Mouse (Mus musculus): ENCODE data around the gene AI467606. TPM values are rescaled to one million over a fixed set of nuclear protein-coding genes. Genes with fewer than 3 reads are reported as not detected.
"Not testable (repeated sequence)": the region's sequence is repeated elsewhere in the genome, so short reads cannot be mapped to it uniquely, and the experiment has no call there.

The AI467606 gene
- polyA plus RNA-seq, 1 experiment from 2014 or later = 1.0 TPM

DNA sequence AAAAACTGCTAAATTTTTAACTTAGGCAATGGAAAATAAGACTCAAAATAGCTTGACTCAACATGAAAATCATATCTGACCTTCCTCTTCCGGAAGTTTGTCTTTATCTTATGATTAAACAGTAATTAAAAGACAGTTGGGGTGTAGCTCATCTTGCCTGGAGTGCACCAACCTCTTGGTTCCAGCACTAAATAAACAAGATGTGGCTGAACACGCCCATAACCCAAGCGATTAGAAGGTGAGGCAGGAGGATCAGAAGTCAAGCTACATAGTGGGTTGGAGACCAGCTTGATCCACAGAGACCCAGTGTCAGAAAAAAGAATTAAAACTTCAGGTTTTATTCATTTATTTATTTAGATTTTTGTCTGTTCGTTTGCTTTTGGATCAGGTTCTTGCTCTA is 7.5 kb upstream of the AI467606 start:
- 80% methylated on average over 4 of the region's 4 CpGs for WGBS
- H3K36me3 ChIP-seq = no peaks in the 10 kb centered on the region
- DNase-seq (ENCODE audit: low spot score) = no peak
- no peaks in the 10 kb centered on the region for H3K27me3 ChIP-seq (ENCODE audit: insufficient read depth, poor library complexity, severe bottlenecking)
- H3K27ac ChIP-seq = no peak overlapping the region
- no peaks in the 10 kb centered on the region for H3K9me3 ChIP-seq
- no peak overlapping the region for H3K4me3 ChIP-seq
- peaks cover 9% of the 10 kb centered on the region for H3K4me1 ChIP-seq

- Histone ChIP-seq H3K9me3 (no peaks in the 10 kb centered on the region), H3K4me1 (peaks cover 18% of the 10 kb centered on the region), H3K27me3 (ENCODE audit: insufficient read depth, poor library complexity, severe bottlenecking) (no peaks in the 10 kb centered on the region), H3K36me3 (no peaks in the 10 kb centered on the region), H3K27ac (no peak overlapping the region), H3K4me3 (no peak overlapping the region)
- DNase-seq (ENCODE audit: low spot score) = no peak
- 74% methylated on average over 2 of the region's 2 CpGs for WGBS
These were observed 6.4 kb upstream of the AI467606 start for GRCm38 (mm10) chr7:127084794-127085193.

GRCm38 (mm10) chr7:127085751-127086150 is 5.4 kb upstream of the AI467606 start:
- DNase-seq (ENCODE audit: low spot score); H3K36me3 ChIP-seq; H3K27ac ChIP-seq; H3K27me3 ChIP-seq (ENCODE audit: insufficient read depth, poor library complexity, severe bottlenecking); H3K4me3 ChIP-seq; H3K9me3 ChIP-seq: not testable (repeated sequence)
- H3K4me1 ChIP-seq = peaks cover 14% of the 10 kb centered on the region
- WGBS = 34% methylated on average over 6 of the region's 6 CpGs

DNA sequence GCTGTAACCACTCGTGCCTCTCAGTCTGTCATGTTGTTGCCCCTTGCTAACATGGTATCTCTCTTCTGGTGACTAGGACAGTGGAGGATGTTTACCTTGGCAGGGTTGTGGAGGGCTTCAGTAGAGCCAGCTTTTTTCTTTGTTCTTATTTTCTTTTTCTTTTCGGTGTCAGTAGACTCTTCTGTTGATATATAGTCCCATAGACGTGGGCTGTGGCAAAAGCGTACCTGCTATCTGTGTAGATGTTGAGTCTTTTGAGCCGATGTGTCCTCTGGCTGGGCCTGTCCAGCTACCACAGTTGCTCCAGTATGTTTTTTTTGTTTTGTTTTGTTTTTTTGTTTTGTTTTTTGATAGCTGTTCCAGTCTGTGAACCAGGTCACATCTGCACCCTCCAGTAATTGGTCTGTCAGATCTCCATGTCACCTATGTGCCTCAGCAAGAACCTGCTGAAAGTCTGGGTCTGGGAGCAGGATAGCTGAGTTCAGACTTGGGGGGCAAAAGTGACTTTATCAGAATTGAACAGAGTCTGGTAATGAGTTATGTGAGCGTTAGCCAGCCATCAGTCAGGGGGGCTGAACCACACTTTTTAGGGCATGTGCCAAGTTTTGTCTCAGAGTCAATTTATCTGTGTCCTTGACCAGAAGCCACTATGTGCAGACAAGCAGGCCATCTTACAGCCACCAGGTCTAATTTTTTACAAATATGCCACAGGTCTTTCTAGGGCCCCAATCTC is 3.7 kb upstream of the AI467606 start, which contains the start of gene Zg16:
Gene Zg16 (minus strand): TSS at position 51 of the 733 bp plus-strand sequence.
- 70% methylated on average over 6 of the region's 6 CpGs for WGBS
- not testable (repeated sequence) for H3K36me3 ChIP-seq; H3K27me3 ChIP-seq (ENCODE audit: insufficient read depth, poor library complexity, severe bottlenecking); H3K9me3 ChIP-seq; H3K27ac ChIP-seq; H3K4me3 ChIP-seq; DNase-seq (ENCODE audit: low spot score)
- peaks cover 30% of the 10 kb centered on the region for H3K4me1 ChIP-seq

GRCm38 (mm10) chr7:127088083-127088482 is 3.1 kb upstream of the AI467606 start:
- Histone ChIP-seq H3K4me1 (peaks cover 35% of the 10 kb centered on the region), H3K27me3 (ENCODE audit: insufficient read depth, poor library complexity, severe bottlenecking) (peaks cover 9% of the 10 kb centered on the region; the same call in 1 of the 2 replicates), H3K9me3 (no peaks in the 10 kb centered on the region), H3K36me3 (no peaks in the 10 kb centered on the region), H3K27ac (no peak overlapping the region), H3K4me3 (no peak overlapping the region)
- 83% methylated on average over 3 of the region's 3 CpGs for WGBS
- DNase-seq (ENCODE audit: low spot score) = no peak

- peaks cover 9% of the 10 kb centered on the region; the same call in 1 of the 2 replicates for H3K27me3 ChIP-seq (ENCODE audit: insufficient read depth, poor library complexity, severe bottlenecking)
- DNase-seq (ENCODE audit: low spot score) = no peak
- 20% methylated on average over 27 of the region's 27 CpGs for WGBS
- H3K4me3 ChIP-seq = peak overlapping the region; percentile 53
- peak overlapping the region; percentile 80 for H3K27ac ChIP-seq
- H3K4me1 ChIP-seq = peaks cover 35% of the 10 kb centered on the region
- no peaks in the 10 kb centered on the region for H3K9me3 ChIP-seq
- H3K36me3 ChIP-seq = no peaks in the 10 kb centered on the region
These were observed 2.0 kb upstream of the AI467606 start for GRCm38 (mm10) chr7:127088901-127089845.

- Histone ChIP-seq H3K27me3 (ENCODE audit: insufficient read depth, poor library complexity, severe bottlenecking) (peaks cover 9% of the 10 kb centered on the region; the same call in 1 of the 2 replicates), H3K9me3 (no peaks in the 10 kb centered on the region), H3K4me1 (peaks cover 34% of the 10 kb centered on the region), H3K4me3 (no peak overlapping the region; the same call in 1 of the 2 replicates), H3K27ac (peak overlapping the region; percentile 77; the same call in 1 of the 2 replicates), H3K36me3 (no peaks in the 10 kb centered on the region)
- WGBS = 78% methylated on average over 20 of the region's 20 CpGs
- DNase-seq (ENCODE audit: low spot score) = no peak
These were observed 725 bp upstream of the AI467606 start for GRCm38 (mm10) chr7:127090154-127091113.

GRCm38 (mm10) chr7:127093914-127094313 is 2.8 kb downstream of the AI467606 start:
- no peaks in the 10 kb centered on the region for H3K36me3 ChIP-seq
- H3K9me3 ChIP-seq = no peaks in the 10 kb centered on the region
- DNase-seq (ENCODE audit: low spot score) = no peak
- no peak overlapping the region for H3K4me3 ChIP-seq
- peaks cover 28% of the 10 kb centered on the region for H3K4me1 ChIP-seq
- H3K27me3 ChIP-seq (ENCODE audit: insufficient read depth, poor library complexity, severe bottlenecking) = peaks cover 9% of the 10 kb centered on the region; the same call in 1 of the 2 replicates
- WGBS = 76% methylated on average over 3 of the region's 3 CpGs
- H3K27ac ChIP-seq = no peak overlapping the region

DNA sequence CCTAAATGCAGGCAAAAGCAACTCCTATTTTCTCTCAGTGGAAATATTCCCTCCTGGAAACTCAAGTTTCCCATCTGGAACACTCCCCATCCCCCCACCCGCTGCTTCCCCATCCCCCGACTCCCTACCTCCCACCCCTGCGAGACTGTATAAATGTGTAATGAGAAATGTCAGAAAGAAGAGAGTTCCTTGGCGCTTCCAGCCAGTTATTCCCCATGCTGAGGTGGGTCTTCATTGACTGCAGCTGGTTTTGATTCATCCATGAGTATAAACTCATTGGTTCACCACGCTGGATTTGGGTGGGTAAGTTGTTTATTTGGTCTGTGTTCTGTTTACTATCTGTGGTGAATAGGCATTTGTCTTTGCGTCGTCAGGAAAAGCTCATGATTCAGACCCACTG is 5.3 kb downstream of the AI467606 start:
- H3K4me1 ChIP-seq = peaks cover 20% of the 10 kb centered on the region
- no peaks in the 10 kb centered on the region for H3K9me3 ChIP-seq
- no peak overlapping the region for H3K27ac ChIP-seq
- DNase-seq (ENCODE audit: low spot score) = no peak
- no peaks in the 10 kb centered on the region for H3K27me3 ChIP-seq (ENCODE audit: insufficient read depth, poor library complexity, severe bottlenecking)
- WGBS = 70% methylated on average over 7 of the region's 7 CpGs
- H3K36me3 ChIP-seq = no peaks in the 10 kb centered on the region
- H3K4me3 ChIP-seq = no peak overlapping the region

- H3K36me3 ChIP-seq = no peaks in the 10 kb centered on the region
- peaks cover 7% of the 10 kb centered on the region; the same call in 1 of the 2 replicates for H3K4me1 ChIP-seq
- no peak overlapping the region for H3K4me3 ChIP-seq
- no peaks in the 10 kb centered on the region for H3K27me3 ChIP-seq (ENCODE audit: insufficient read depth, poor library complexity, severe bottlenecking)
- H3K9me3 ChIP-seq = no peaks in the 10 kb centered on the region
- 80% methylated on average over 5 of the region's 5 CpGs for WGBS
- DNase-seq (ENCODE audit: low spot score) = no peak
- no peak overlapping the region for H3K27ac ChIP-seq
These were observed 7.4 kb downstream of the AI467606 start for GRCm38 (mm10) chr7:127098521-127098920.

GRCm38 (mm10) chr7:127098950-127099349 is 7.8 kb downstream of the AI467606 start:
- 86% methylated on average over 4 of the region's 4 CpGs for WGBS
- Histone ChIP-seq H3K4me1 (peaks cover 7% of the 10 kb centered on the region; the same call in 1 of the 2 replicates), H3K36me3 (no peaks in the 10 kb centered on the region), H3K9me3 (no peaks in the 10 kb centered on the region), H3K27ac (no peak overlapping the region), H3K27me3 (ENCODE audit: insufficient read depth, poor library complexity, severe bottlenecking) (no peaks in the 10 kb centered on the region), H3K4me3 (no peak overlapping the region)
- DNase-seq (ENCODE audit: low spot score) = no peak

DNA sequence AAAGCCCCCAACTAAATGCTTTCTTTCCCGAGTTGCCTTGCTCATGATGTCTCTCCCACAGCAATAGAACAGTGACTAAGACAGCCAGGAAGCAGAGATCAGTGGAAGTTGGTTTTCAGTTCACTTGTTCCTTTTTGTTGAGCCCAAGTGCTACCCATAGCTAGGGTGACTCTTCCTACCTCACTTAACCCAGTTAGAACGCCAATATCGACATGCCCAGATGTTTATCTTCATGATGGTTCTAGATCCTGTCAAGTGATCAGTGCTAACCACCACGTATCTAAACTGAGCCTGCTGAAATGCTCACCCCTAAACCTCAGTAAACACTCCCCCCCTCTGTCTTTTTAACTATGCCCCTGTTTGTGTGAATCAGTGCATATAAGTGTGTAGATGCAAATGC is 8.4 kb downstream of the AI467606 start:
- peaks cover 12% of the 10 kb centered on the region; the same call in 1 of the 2 replicates for H3K4me1 ChIP-seq
- no peak overlapping the region for H3K27ac ChIP-seq
- H3K9me3 ChIP-seq = no peaks in the 10 kb centered on the region
- DNase-seq (ENCODE audit: low spot score) = no peak
- H3K27me3 ChIP-seq (ENCODE audit: insufficient read depth, poor library complexity, severe bottlenecking) = no peaks in the 10 kb centered on the region
- no peak overlapping the region for H3K4me3 ChIP-seq
- H3K36me3 ChIP-seq = no peaks in the 10 kb centered on the region
- WGBS = 77% methylated on average over 4 of the region's 4 CpGs

Data from heart, embryonic 10.5 days (tissue).